Mouse (Mus musculus): Measurements from ENCODE around the gene Gmfb. TPM values are rescaled to one million over a fixed set of nuclear protein-coding genes. Genes with fewer than 3 reads are reported as not detected.

The Gmfb gene
- polyA plus RNA-seq (2015; fragmentation: Nextera tagmentation; extraction: Ambion mirVana), result 76.1 and 79.4 TPM in 2 replicates

DNA sequence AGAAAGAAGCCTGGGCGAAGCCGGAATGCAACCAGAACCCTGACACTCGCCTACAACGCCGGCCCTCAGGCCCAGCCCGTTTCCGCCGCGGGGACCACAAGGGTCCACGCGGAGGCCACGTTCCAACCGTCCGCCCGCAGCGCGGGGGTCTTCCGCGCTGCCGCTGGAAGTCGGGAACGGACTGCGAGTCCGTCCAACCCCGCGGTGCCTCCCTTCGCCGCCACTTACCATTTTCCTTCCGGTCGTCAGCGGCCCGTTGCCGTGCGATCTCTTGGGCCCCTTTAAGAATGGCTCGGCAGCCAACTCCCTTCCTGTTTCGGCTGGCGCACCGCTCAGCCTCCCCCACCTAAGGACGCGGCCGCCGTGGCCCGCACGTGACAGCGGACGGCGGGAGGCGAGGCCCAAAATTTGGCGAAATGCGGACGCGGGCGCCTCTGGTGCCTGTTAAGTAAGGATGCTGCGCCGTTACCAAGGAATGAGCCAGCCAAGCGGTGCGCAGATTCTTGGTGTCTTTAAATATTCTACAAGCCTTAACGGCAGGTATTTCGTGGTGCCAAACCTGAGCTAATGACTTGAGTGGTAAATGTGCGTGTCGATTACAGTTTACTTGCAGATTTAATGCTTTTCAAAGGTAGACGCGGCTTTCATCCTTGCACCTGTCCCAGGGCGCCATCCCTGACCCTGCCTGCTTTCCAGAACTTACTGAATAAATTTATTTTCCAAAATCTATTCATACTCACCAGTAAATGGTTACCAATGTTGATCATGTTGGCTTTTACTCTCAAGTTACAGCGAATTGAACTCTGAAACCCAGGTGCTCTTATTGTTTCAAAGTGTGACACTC, at the start of gene Gmfb:
Gmfb (minus strand) TSS at position 370 of the 844 bp plus-strand sequence.
- WGBS, result under 1% methylated on average over 65 of the region's 65 CpGs
- H3K4me3 ChIP-seq (ENCODE audit: low read length), result peak within 1 kb of the TSS; percentile 88
- H3K27me3 ChIP-seq (ENCODE audit: insufficient read depth, low read length), result no peaks in the 10 kb centered on the region; the same call in 1 of the 2 replicates
- peak within 1 kb of the TSS; percentile 95 for H3K27ac ChIP-seq (ENCODE audit: low read length)
- peaks cover 14% of the 10 kb centered on the region for H3K4me1 ChIP-seq (ENCODE audit: insufficient read depth, low read length)
- H3K4me2 ChIP-seq (replicated peaks; ENCODE audit: low read depth, low read length), result peak within 1 kb of the TSS; percentile 65
- H3K36me3 ChIP-seq (ENCODE audit: insufficient read depth, low read length), result peaks cover 4% of the 10 kb centered on the region; the same call in 1 of the 2 replicates
- peak; percentile 97 for ATAC-seq (ENCODE audit: low FRiP score, low TSS enrichment)
- no peaks in the 10 kb centered on the region for H3K9me3 ChIP-seq (ENCODE audit: low read length)
- H3K9ac ChIP-seq (replicated peaks; ENCODE audit: low read length), result peak within 1 kb of the TSS; percentile 95

DNA sequence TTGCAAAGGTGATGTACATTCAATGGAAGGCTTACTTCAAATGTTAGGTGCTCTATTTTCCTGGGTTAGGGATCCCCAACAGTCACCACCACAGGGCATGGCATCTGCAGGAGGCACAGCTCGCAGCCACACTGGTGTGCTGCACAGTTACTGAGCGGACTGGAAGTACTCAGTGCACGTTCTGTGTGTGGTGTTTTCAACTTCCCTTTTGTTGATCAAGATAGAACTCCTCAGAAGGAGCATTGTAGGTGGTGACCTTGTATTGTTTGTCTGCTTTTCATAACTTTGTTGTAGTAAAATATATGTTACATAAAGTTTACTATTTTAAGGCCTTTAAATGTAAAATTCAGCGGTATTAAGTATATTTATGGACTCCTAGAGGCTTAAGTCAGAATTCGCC, 40.9 kb upstream of the Gmfb start:
- no peak for ATAC-seq (ENCODE audit: low FRiP score, low TSS enrichment)
- WGBS, result 90% methylated on average over 5 of the region's 5 CpGs

DNA sequence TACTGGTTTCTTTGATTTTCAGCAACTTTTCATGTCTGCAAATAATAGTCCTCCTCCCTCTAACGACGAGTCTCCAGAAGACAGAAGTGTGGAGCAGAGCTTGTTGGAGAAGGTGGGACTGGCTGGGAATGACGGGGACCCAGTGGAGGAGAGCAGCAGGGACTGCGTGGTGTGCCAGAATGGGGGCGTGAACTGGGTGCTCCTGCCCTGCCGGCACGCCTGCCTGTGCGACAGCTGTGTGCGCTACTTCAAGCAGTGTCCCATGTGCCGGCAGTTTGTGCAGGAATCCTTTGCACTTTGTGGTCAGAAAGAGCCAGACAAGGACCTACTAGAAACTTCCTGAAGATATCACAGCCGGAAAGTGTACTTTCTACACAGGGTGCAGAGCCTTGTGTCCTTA, 31.6 kb upstream of the Gmfb start:
- no peaks in the 10 kb centered on the region for H3K9me3 ChIP-seq (ENCODE audit: low read length)

More for the DNA sequence above, 40.9 kb upstream of the Gmfb start:
- Histone ChIP-seq H3K4me1 (ENCODE audit: insufficient read depth, low read length) (no peaks in the 10 kb centered on the region), H3K4me3 (ENCODE audit: low read length) (no peak overlapping the region), H3K36me3 (ENCODE audit: insufficient read depth, low read length) (no peaks in the 10 kb centered on the region), H3K4me2 (replicated peaks; ENCODE audit: low read depth, low read length) (no peak overlapping the region), H3K27ac (ENCODE audit: low read length) (no peak overlapping the region), H3K9ac (replicated peaks; ENCODE audit: low read length) (no peak overlapping the region), H3K27me3 (ENCODE audit: insufficient read depth, low read length) (no peaks in the 10 kb centered on the region), H3K9me3 (ENCODE audit: low read length) (no peaks in the 10 kb centered on the region)

DNA sequence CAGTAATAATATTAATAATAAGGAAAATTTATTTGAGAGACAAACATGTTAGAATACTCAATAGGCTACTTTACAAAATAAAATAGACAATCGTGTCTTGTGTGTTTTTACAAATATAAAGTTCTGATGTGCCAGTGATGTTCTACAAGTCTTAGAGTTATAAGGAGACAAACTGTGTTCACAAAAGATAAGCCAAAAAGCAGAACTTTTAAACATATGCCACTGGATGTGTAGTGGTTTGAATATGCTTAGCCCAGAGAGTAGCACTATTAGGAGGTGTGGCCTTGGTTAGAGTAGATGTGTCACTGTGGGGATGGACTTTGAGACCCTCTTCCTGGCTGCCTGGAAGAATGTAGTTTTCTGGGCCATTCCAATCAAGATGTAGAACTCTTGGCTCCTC, 27.7 kb upstream of the Gmfb start:
- Histone ChIP-seq H3K4me1 (ENCODE audit: insufficient read depth, low read length) (no peaks in the 10 kb centered on the region), H3K4me3 (ENCODE audit: low read length) (no peak overlapping the region), H3K27ac (ENCODE audit: low read length) (no peak overlapping the region), H3K9me3 (ENCODE audit: low read length) (no peaks in the 10 kb centered on the region), H3K4me2 (replicated peaks; ENCODE audit: low read depth, low read length) (no peak overlapping the region), H3K36me3 (ENCODE audit: insufficient read depth, low read length) (no peaks in the 10 kb centered on the region; the same call in none of the 2 replicates), H3K9ac (replicated peaks; ENCODE audit: low read length) (no peak overlapping the region), H3K27me3 (ENCODE audit: insufficient read depth, low read length) (no peaks in the 10 kb centered on the region)
- ATAC-seq (ENCODE audit: low FRiP score, low TSS enrichment), result no peak
- WGBS, result 91% methylated on average over 1 of the region's 1 CpGs

More for the DNA sequence above, 31.6 kb upstream of the Gmfb start:
- Histone ChIP-seq H3K36me3 (ENCODE audit: insufficient read depth, low read length) (peaks cover 4% of the 10 kb centered on the region; the same call in 1 of the 2 replicates), H3K4me1 (ENCODE audit: insufficient read depth, low read length) (no peaks in the 10 kb centered on the region), H3K27me3 (ENCODE audit: insufficient read depth, low read length) (no peaks in the 10 kb centered on the region), H3K9ac (replicated peaks; ENCODE audit: low read length) (no peak overlapping the region), H3K4me3 (ENCODE audit: low read length) (no peak overlapping the region), H3K4me2 (replicated peaks; ENCODE audit: low read depth, low read length) (no peak overlapping the region), H3K27ac (ENCODE audit: low read length) (no peak overlapping the region)
- no peak for ATAC-seq (ENCODE audit: low FRiP score, low TSS enrichment)
- WGBS, result 76% methylated on average over 11 of the region's 11 CpGs

DNA sequence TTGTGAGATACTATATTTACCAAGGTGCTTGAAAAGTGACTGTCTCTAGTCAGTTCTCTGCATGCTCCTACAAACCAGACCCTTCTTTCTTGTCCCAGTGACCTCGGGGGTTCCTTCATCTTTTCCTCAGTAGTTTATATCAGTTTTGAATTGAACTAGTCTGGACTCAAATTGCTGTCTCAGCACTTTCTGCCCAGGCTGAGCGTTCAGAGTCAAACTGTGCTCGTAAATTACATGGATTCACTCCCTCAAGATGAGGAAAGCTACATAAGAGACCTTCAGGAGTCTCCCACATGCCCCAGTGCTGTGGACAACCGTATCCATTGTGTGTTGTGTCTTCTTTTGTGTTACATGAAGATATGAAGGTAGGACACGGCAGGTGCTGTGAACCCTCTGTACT, 26.7 kb upstream of the Gmfb start:
- no peak overlapping the region for H3K4me2 ChIP-seq (replicated peaks; ENCODE audit: low read depth, low read length)
- H3K27ac ChIP-seq (ENCODE audit: low read length), result no peak overlapping the region
- H3K9me3 ChIP-seq (ENCODE audit: low read length), result no peaks in the 10 kb centered on the region
- H3K4me3 ChIP-seq (ENCODE audit: low read length), result no peak overlapping the region
- ATAC-seq (ENCODE audit: low FRiP score, low TSS enrichment), result no peak
- no peaks in the 10 kb centered on the region for H3K4me1 ChIP-seq (ENCODE audit: insufficient read depth, low read length)
- H3K36me3 ChIP-seq (ENCODE audit: insufficient read depth, low read length), result no peaks in the 10 kb centered on the region; the same call in 1 of the 2 replicates
- 59% methylated on average over 5 of the region's 5 CpGs for WGBS
- no peak overlapping the region for H3K9ac ChIP-seq (replicated peaks; ENCODE audit: low read length)
- no peaks in the 10 kb centered on the region for H3K27me3 ChIP-seq (ENCODE audit: insufficient read depth, low read length)

DNA sequence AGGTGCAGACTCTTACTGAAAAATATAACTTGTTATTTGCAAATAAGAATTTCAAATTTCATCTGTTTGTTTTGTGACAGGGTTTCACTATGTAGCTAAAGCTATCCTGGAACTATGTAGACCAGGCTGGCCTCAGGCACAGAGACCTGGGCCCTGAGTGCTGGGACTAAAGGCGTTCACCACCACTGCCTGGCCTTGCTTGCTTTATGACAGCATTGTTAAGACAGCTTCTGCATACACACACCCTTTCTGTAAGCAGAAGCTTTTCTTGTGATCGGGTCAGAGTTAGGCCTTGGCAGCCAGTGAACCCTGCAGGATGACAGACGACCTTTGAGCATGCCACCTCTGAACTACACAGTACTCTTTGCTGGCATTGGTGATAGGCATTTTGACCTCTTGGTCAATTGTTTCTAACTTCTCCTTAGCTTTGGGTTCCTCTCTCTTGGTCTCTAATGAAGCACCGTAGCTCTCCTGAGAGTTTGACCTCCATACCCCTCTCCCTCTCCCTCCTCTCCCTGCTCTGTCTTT, 26.1 kb upstream of the Gmfb start:
- no peaks in the 10 kb centered on the region; the same call in 1 of the 2 replicates for H3K36me3 ChIP-seq (ENCODE audit: insufficient read depth, low read length)
- H3K27me3 ChIP-seq (ENCODE audit: insufficient read depth, low read length), result no peaks in the 10 kb centered on the region
- no peak overlapping the region for H3K9ac ChIP-seq (replicated peaks; ENCODE audit: low read length)
- no peak overlapping the region for H3K4me2 ChIP-seq (replicated peaks; ENCODE audit: low read depth, low read length)
- no peaks in the 10 kb centered on the region for H3K4me1 ChIP-seq (ENCODE audit: insufficient read depth, low read length)
- no peak overlapping the region for H3K27ac ChIP-seq (ENCODE audit: low read length)
- H3K4me3 ChIP-seq (ENCODE audit: low read length), result no peak overlapping the region
- WGBS, result 77% methylated on average over 4 of the region's 4 CpGs
- H3K9me3 ChIP-seq (ENCODE audit: low read length), result no peaks in the 10 kb centered on the region
- no peak for ATAC-seq (ENCODE audit: low FRiP score, low TSS enrichment)

DNA sequence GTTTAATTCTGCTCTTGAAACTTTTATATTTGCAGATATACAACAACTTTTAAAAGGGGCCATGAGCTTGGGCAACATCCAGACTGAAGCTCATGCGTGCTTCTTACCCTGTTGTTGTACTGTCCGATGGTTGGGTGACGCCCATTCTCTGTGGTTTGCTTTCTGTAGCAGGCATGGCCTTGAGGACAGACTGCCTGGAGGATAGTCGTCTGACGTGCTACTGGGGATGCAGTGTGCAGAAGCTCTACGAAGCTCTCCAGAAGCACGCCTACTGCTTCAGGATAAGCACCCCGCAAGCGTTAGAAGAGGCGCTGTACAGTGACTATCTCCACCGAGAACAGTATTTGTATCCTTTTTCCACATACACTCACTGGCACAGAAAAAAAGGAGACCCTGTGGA, 23.7 kb upstream of the Gmfb start:
- ATAC-seq (ENCODE audit: low FRiP score, low TSS enrichment), result no peak
- H3K9ac ChIP-seq (replicated peaks; ENCODE audit: low read length), result no peak overlapping the region
- H3K9me3 ChIP-seq (ENCODE audit: low read length), result no peaks in the 10 kb centered on the region
- no peaks in the 10 kb centered on the region for H3K27me3 ChIP-seq (ENCODE audit: insufficient read depth, low read length)
- H3K4me1 ChIP-seq (ENCODE audit: insufficient read depth, low read length), result no peaks in the 10 kb centered on the region
- H3K27ac ChIP-seq (ENCODE audit: low read length), result no peak overlapping the region
- H3K4me3 ChIP-seq (ENCODE audit: low read length), result no peak overlapping the region
- peaks cover 15% of the 10 kb centered on the region for H3K36me3 ChIP-seq (ENCODE audit: insufficient read depth, low read length)
- H3K4me2 ChIP-seq (replicated peaks; ENCODE audit: low read depth, low read length), result no peak overlapping the region
- 97% methylated on average over 11 of the region's 11 CpGs for WGBS

DNA sequence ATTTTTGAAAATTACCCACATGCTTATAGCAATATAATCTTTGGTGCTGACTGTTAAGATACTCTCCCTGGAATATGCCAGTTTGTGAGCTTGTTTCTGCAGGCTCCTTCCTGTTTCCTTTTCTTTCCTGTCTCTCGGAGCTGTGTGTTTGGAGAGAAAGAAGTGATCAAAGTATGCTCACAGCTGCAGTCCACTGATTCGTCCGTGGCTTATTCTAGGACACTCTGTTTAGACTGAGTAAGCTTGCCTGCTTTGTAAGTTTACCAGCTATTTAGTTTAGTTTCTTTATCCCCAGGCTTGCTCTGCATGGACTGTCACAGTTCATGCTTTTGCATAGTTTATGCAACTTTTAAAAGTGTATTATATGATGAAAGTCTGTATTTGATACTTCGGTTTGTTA, 17.3 kb upstream of the Gmfb start:
- ATAC-seq (ENCODE audit: low FRiP score, low TSS enrichment), result no peak
- Histone ChIP-seq H3K4me3 (ENCODE audit: low read length) (no peak overlapping the region), H3K4me1 (ENCODE audit: insufficient read depth, low read length) (no peaks in the 10 kb centered on the region), H3K27ac (ENCODE audit: low read length) (no peak overlapping the region), H3K27me3 (ENCODE audit: insufficient read depth, low read length) (no peaks in the 10 kb centered on the region), H3K9ac (replicated peaks; ENCODE audit: low read length) (no peak overlapping the region), H3K4me2 (replicated peaks; ENCODE audit: low read depth, low read length) (no peak overlapping the region), H3K36me3 (ENCODE audit: insufficient read depth, low read length) (peaks cover 17% of the 10 kb centered on the region), H3K9me3 (ENCODE audit: low read length) (no peaks in the 10 kb centered on the region)
- 72% methylated on average over 4 of the region's 4 CpGs for WGBS

DNA sequence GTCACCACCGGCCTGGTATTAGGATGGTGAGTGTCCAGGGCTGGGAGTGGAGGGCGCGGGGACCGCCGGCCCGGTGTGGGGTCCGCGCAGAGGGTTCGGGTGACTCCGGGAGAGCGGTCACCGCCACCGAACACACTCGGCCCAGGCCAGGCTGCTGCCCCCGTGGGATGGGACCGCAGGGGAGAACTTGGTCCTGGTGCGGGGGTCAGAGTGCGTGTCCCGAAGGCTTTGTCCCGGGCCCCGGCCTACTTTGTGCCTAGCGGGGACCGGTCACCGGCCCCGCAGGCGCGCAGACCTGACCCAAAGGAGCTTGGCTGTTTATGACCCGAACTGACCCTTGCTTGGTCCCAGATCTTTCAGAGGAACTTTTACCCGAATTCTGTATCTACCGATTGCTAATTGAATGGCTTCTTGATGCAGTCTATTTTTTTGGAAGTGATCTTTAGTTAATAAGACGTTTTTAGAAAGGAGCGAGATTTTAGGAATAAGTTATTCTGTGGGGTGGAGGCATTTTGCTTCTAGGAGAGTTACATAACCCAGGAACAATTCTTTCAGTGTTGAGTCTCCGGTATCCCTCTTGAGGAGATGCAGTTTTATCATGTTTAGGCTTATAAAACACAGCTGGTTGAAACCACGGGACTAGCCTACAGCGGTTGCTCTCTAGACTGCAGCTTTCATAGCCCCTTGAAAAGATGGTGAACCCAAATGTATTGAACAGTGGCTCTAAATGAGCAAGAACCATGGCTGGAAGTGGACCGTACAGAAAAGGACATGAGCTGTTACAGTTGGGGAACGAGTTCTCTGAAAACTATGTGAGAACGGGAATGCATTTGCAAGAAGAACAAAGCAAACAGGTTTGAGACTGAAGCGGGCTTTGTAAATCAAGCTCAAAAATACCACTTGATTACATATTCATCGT, 10.6 kb upstream of the Gmfb start:
- Histone ChIP-seq H3K4me3 (ENCODE audit: low read length) (peak overlapping the region; percentile 65), H3K9ac (replicated peaks; ENCODE audit: low read length) (peak overlapping the region; percentile 78), H3K27ac (ENCODE audit: low read length) (0 out of 2 replicates have a peak overlapping the region, but pooled peaks have one; percentile 52), H3K4me2 (replicated peaks; ENCODE audit: low read depth, low read length) (peak overlapping the region; percentile 64), H3K4me1 (ENCODE audit: insufficient read depth, low read length) (peaks cover 11% of the 10 kb centered on the region), H3K27me3 (ENCODE audit: insufficient read depth, low read length) (no peaks in the 10 kb centered on the region), H3K9me3 (ENCODE audit: low read length) (no peaks in the 10 kb centered on the region), H3K36me3 (ENCODE audit: insufficient read depth, low read length) (no peaks in the 10 kb centered on the region)
- no peak for ATAC-seq (ENCODE audit: low FRiP score, low TSS enrichment)
- 7% methylated on average over 40 of the region's 40 CpGs for WGBS
